Mouse (Mus musculus): Measurements from ENCODE around the gene Selenof. TPM values are rescaled to one million over a fixed set of nuclear protein-coding genes. Genes with fewer than 3 reads are reported as not detected.

Gene Selenof
- polyA plus RNA-seq, 1 experiment: 275 TPM

DNA sequence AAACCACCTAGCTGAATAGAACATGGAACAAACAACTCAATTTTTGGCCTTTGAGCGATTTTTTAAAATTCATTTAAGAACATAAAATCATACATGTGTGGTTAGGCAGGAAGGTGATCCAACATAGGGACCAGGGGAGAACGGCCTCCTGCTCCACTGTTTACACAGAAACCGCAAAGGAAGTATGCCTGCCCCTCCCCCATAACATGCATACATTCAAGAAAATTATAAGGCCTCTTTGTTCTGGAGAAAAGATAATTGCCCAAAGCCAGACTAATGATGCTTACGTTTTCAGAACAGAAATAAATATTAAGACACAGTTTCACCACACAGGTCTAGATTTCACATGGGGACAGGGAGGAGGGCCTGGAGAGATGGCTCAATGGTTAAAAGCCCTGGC lies 18.7 kb upstream of the Selenof start:
- no peak overlapping the region for H3K27ac ChIP-seq (ENCODE audit: insufficient read depth, low read depth, low read length)
- 76% methylated on average over 4 of the region's 4 CpGs for WGBS
- no peak for TF ChIP-seq CTCF (conservative IDR thresholded peaks at IDR 0.05; ENCODE audit: insufficient read depth, insufficient read length, low read depth, low read length)
- peaks cover 3% of the 10 kb centered on the region for H3K4me1 ChIP-seq (ENCODE audit: control insufficient read depth, insufficient read depth, low read length)
- no peak for DNase-seq
- H3K4me3 ChIP-seq (ENCODE audit: insufficient read depth, low read depth, low read length): no peak overlapping the region
- no peaks in the 10 kb centered on the region for H3K36me3 ChIP-seq (ENCODE audit: control insufficient read depth, insufficient read depth, low read length)
- H3K27me3 ChIP-seq (replicated peaks; ENCODE audit: control insufficient read depth, insufficient read depth, low read length): no peaks in the 10 kb centered on the region

- Histone ChIP-seq H3K4me1 (ENCODE audit: control insufficient read depth, insufficient read depth, low read length) (no peaks in the 10 kb centered on the region), H3K4me3 (ENCODE audit: insufficient read depth, low read depth, low read length) (no peak overlapping the region), H3K36me3 (ENCODE audit: control insufficient read depth, insufficient read depth, low read length) (no peaks in the 10 kb centered on the region), H3K27ac (ENCODE audit: insufficient read depth, low read depth, low read length) (no peak overlapping the region), H3K27me3 (replicated peaks; ENCODE audit: control insufficient read depth, insufficient read depth, low read length) (no peaks in the 10 kb centered on the region)
- 55% methylated on average over 7 of the region's 7 CpGs for WGBS
- peak; percentile 55 for DNase-seq
- no peak for TF ChIP-seq POLR2A (IDR thresholded peaks at IDR 0.05; ENCODE audit: low read depth, low read length)
- TF ChIP-seq CTCF (conservative IDR thresholded peaks at IDR 0.05; ENCODE audit: insufficient read depth, insufficient read length, low read depth, low read length): no peak
These were observed 16.2 kb upstream of the Selenof start for GRCm38 (mm10) chr3:144553942-144554341.

DNA sequence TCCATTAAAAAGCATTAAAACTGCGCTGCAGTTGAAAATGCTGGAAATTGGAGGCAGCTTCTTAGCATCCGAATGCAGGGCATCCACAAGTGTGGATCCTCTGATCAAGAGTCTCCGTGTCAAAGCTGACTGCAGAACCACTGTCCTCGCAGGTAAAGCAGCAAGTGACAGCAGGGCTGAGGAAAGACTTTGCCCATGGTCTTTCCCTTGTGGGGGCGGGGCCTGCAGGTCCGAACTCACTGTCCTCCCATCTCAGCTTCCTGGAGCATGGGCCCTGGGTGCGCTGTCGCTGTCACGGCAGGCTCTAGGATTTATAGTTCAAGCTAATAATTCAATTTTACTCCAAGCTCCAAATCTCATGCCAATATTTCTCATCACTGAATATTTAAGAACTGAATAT lies 15.6 kb upstream of the Selenof start:
- DNase-seq: peak; percentile 55
- Histone ChIP-seq H3K4me1 (ENCODE audit: control insufficient read depth, insufficient read depth, low read length) (no peaks in the 10 kb centered on the region), H3K27me3 (replicated peaks; ENCODE audit: control insufficient read depth, insufficient read depth, low read length) (no peaks in the 10 kb centered on the region), H3K36me3 (ENCODE audit: control insufficient read depth, insufficient read depth, low read length) (no peaks in the 10 kb centered on the region), H3K27ac (ENCODE audit: insufficient read depth, low read depth, low read length) (no peak overlapping the region), H3K4me3 (ENCODE audit: insufficient read depth, low read depth, low read length) (no peak overlapping the region)
- TF ChIP-seq CTCF (conservative IDR thresholded peaks at IDR 0.05; ENCODE audit: insufficient read depth, insufficient read length, low read depth, low read length) (no peak), POLR2A (IDR thresholded peaks at IDR 0.05; ENCODE audit: low read depth, low read length) (no peak)
- 61% methylated on average over 9 of the region's 9 CpGs for WGBS

GRCm38 (mm10) chr3:144555144-144555543 lies 15.0 kb upstream of the Selenof start:
- WGBS: 94% methylated on average over 7 of the region's 7 CpGs
- DNase-seq: no peak
- Histone ChIP-seq H3K27ac (ENCODE audit: insufficient read depth, low read depth, low read length) (no peak overlapping the region), H3K4me1 (ENCODE audit: control insufficient read depth, insufficient read depth, low read length) (no peaks in the 10 kb centered on the region), H3K36me3 (ENCODE audit: control insufficient read depth, insufficient read depth, low read length) (no peaks in the 10 kb centered on the region), H3K27me3 (replicated peaks; ENCODE audit: control insufficient read depth, insufficient read depth, low read length) (no peaks in the 10 kb centered on the region), H3K4me3 (ENCODE audit: insufficient read depth, low read depth, low read length) (no peak overlapping the region)
- TF ChIP-seq CTCF (conservative IDR thresholded peaks at IDR 0.05; ENCODE audit: insufficient read depth, insufficient read length, low read depth, low read length) (no peak), POLR2A (IDR thresholded peaks at IDR 0.05; ENCODE audit: low read depth, low read length) (no peak)

GRCm38 (mm10) chr3:144556625-144557324 lies 13.3 kb upstream of the Selenof start:
- no peak for TF ChIP-seq CTCF (conservative IDR thresholded peaks at IDR 0.05; ENCODE audit: insufficient read depth, insufficient read length, low read depth, low read length)
- Histone ChIP-seq H3K27ac (ENCODE audit: insufficient read depth, low read depth, low read length) (no peak overlapping the region), H3K4me3 (ENCODE audit: insufficient read depth, low read depth, low read length) (no peak overlapping the region), H3K4me1 (ENCODE audit: control insufficient read depth, insufficient read depth, low read length) (no peaks in the 10 kb centered on the region), H3K27me3 (replicated peaks; ENCODE audit: control insufficient read depth, insufficient read depth, low read length) (no peaks in the 10 kb centered on the region), H3K36me3 (ENCODE audit: control insufficient read depth, insufficient read depth, low read length) (no peaks in the 10 kb centered on the region)
- WGBS: 32% methylated on average over 16 of the region's 16 CpGs
- peak; percentile 50 for DNase-seq

- no peak overlapping the region for H3K4me3 ChIP-seq (ENCODE audit: insufficient read depth, low read depth, low read length)
- no peaks in the 10 kb centered on the region for H3K4me1 ChIP-seq (ENCODE audit: control insufficient read depth, insufficient read depth, low read length)
- TF ChIP-seq POLR2A (IDR thresholded peaks at IDR 0.05; ENCODE audit: low read depth, low read length) (no peak), CTCF (conservative IDR thresholded peaks at IDR 0.05; ENCODE audit: insufficient read depth, insufficient read length, low read depth, low read length) (no peak)
- no peaks in the 10 kb centered on the region for H3K27me3 ChIP-seq (replicated peaks; ENCODE audit: control insufficient read depth, insufficient read depth, low read length)
- 47% methylated on average over 5 of the region's 5 CpGs for WGBS
- no peaks in the 10 kb centered on the region for H3K36me3 ChIP-seq (ENCODE audit: control insufficient read depth, insufficient read depth, low read length)
- no peak overlapping the region for H3K27ac ChIP-seq (ENCODE audit: insufficient read depth, low read depth, low read length)
- DNase-seq: peak; percentile 35
These were observed 11.8 kb upstream of the Selenof start for GRCm38 (mm10) chr3:144558274-144558673.

GRCm38 (mm10) chr3:144561511-144562250 lies 8.4 kb upstream of the Selenof start:
- H3K4me1 ChIP-seq (ENCODE audit: control insufficient read depth, insufficient read depth, low read length): no peaks in the 10 kb centered on the region
- no peak for DNase-seq
- H3K4me3 ChIP-seq (ENCODE audit: insufficient read depth, low read depth, low read length): no peak overlapping the region
- WGBS: 69% methylated on average over 22 of the region's 22 CpGs
- TF ChIP-seq POLR2A (IDR thresholded peaks at IDR 0.05; ENCODE audit: low read depth, low read length) (no peak), CTCF (conservative IDR thresholded peaks at IDR 0.05; ENCODE audit: insufficient read depth, insufficient read length, low read depth, low read length) (no peak)
- no peak overlapping the region for H3K27ac ChIP-seq (ENCODE audit: insufficient read depth, low read depth, low read length)
- H3K27me3 ChIP-seq (replicated peaks; ENCODE audit: control insufficient read depth, insufficient read depth, low read length): no peaks in the 10 kb centered on the region
- no peaks in the 10 kb centered on the region for H3K36me3 ChIP-seq (ENCODE audit: control insufficient read depth, insufficient read depth, low read length)

Measured in kidney, adult 2 months (tissue).